Mouse (Mus musculus) heart, adult 2 months (tissue): Measurements from ENCODE around the gene Ube2e1. TPM values are rescaled to one million over a fixed set of nuclear protein-coding genes. Genes with fewer than 3 reads are reported as not detected.

Experiments
- DNase-seq, 2 experiments: peaks; one replicate each; pipeline ENCODE4 v3.0.0; 2021
- H3K27ac ChIP-seq: fragments of 200-600 bp; 2 replicates; pipeline ENCODE4 v1.8.1; 2022
- H3K27me3 ChIP-seq: fragments of 200-500 bp; 2 replicates; pipeline ENCODE4 v1.6.1; 2012; ENCODE audit warnings: mild to moderate bottlenecking, low read length, inconsistent platforms, mixed read lengths; ENCODE audit not compliant: control insufficient read depth, insufficient read depth
- H3K36me3 ChIP-seq: fragments of 200-500 bp; 2 replicates; pipeline ENCODE4 v1.6.1; 2012; ENCODE audit warnings: low read length, inconsistent platforms; ENCODE audit not compliant: control insufficient read depth, insufficient read depth
- H3K4me1 ChIP-seq: fragments of 200-500 bp; 2 replicates; pipeline ENCODE4 v1.6.1; 2011; ENCODE audit warnings: low read length; ENCODE audit not compliant: control insufficient read depth, insufficient read depth
- H3K4me3 ChIP-seq: fragments of 200-600 bp; 2 replicates; pipeline ENCODE4 v1.8.1; 2022
- H3K79me2 ChIP-seq: fragments of 200-500 bp; replicated peaks from 2 replicates; pipeline ENCODE4 v1.6.1; 2012; ENCODE audit warnings: mild to moderate bottlenecking, inconsistent platforms, low read length, moderate library complexity, mixed read lengths; ENCODE audit not compliant: control insufficient read depth, insufficient read depth
- H3K9ac ChIP-seq: fragments of 200-500 bp; 2 replicates; pipeline ENCODE4 v1.6.1; 2012; ENCODE audit warnings: low read depth, mild to moderate bottlenecking, control low read depth, inconsistent platforms, low read length, mixed read lengths
- CTCF ChIP-seq: fragments of 200-600 bp; IDR thresholded peaks from 2 replicates; pipeline ENCODE4 v1.8.1; 2022; ENCODE audit warnings: antibody characterized with exemption, mild to moderate bottlenecking, moderate library complexity
- EP300 ChIP-seq: fragments of 200-500 bp; IDR thresholded peaks from 2 replicates; pipeline ENCODE4 v1.6.1; 2011; ENCODE audit warnings: low read depth, low read length, control low read depth; ENCODE audit not compliant: insufficient read depth
- POLR2A ChIP-seq: fragments of 200-500 bp; IDR thresholded peaks from 2 replicates; pipeline ENCODE4 v1.6.1; 2011; ENCODE audit warnings: mild to moderate bottlenecking, low read depth, low read length, control low read depth; ENCODE audit not compliant: insufficient read depth
- WGBS: fragments of 180-500 bp; shearing (Covaris S2); methylation state at CpG from one replicate; pipeline ENCODE4 v1.1.7; 2018; 5-methylcytosine and 5-hydroxymethylcytosine counted together
- intact Hi-C: fragments of 180-260 bp; cut with DNase I; formaldehyde crosslinking; loops from one replicate; pipeline ENCODE4 v1.15.1; 2025
- polyA plus RNA-seq: library from polyadenylated mRNA; depleted of rRNA; stranded (reverse); fragments of >200 nt; gene quantifications from 2 replicates; pipeline ENCODE4 v1.2.3, GENCODE M21; 2012
- total RNA-seq, 2 experiments: library from RNA; stranded (reverse); gene quantifications; 2 replicates each; pipeline ENCODE4 v1.2.3; 2021

Ube2e1 gene
- total and polyA plus RNA-seq, 3 experiments: 21.9 to 42.5 (median 36.8) TPM

DNA sequence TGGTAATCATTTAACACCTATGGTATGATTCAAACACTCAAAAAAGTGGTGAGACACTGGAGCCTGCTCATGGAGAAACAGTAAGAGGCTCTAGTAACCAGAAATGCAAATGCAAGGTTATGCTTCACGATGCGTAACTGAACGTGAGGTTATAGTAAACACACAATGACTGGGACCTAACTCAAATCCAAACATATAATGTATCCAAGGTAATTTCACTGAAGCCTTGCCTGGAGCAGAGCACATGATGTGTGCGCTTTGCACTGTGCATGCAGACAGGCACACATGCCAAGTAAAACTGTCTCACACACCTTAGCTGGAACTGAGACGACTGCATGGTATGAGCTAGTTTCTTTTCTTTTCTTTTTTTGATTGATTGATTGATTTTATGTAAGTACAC is 27.5 kb downstream of the Ube2e1 start:
- H3K27ac ChIP-seq: no peak overlapping the region; the same call in 1 of the 2 replicates
- no peaks in the 10 kb centered on the region for H3K27me3 ChIP-seq
- H3K36me3 ChIP-seq: peaks cover 7% of the 10 kb centered on the region; the same call in 1 of the 2 replicates
- 95% methylated on average over 5 of the region's 5 CpGs for WGBS
- peaks cover 2% of the 10 kb centered on the region for H3K79me2 ChIP-seq
- H3K9ac ChIP-seq: no peak overlapping the region
- intact Hi-C loops: loop anchor here (10.0 kb wide), 1 partner anchor 61 kb away; no protein-coding TSS in a partner anchor
- TF ChIP-seq EP300: no peak
- TF ChIP-seq CTCF: no peak
- no peak for TF ChIP-seq POLR2A
- H3K4me3 ChIP-seq: no peak overlapping the region
- H3K4me1 ChIP-seq: peaks cover 9% of the 10 kb centered on the region
- DNase-seq: no peak

GRCm38 (mm10) chr14:18303262-18303661 is 28.4 kb downstream of the Ube2e1 start:
- Histone ChIP-seq H3K36me3 (peaks cover 7% of the 10 kb centered on the region; the same call in 1 of the 2 replicates), H3K4me1 (peaks cover 9% of the 10 kb centered on the region), H3K79me2 (peaks cover 2% of the 10 kb centered on the region; the same call in 1 of the 2 replicates), H3K27me3 (no peaks in the 10 kb centered on the region), H3K9ac (no peak overlapping the region), H3K27ac (peak overlapping the region; percentile 23), H3K4me3 (no peak overlapping the region)
- DNase-seq: peak; percentile 51 to 67
- TF ChIP-seq EP300: peak; percentile 75
- TF ChIP-seq POLR2A: no peak
- 41% methylated on average over 4 of the region's 4 CpGs for WGBS
- intact Hi-C loops: loop anchor here (10.0 kb wide), 1 partner anchor 62 kb away; no protein-coding TSS in a partner anchor

- Histone ChIP-seq H3K27me3 (no peaks in the 10 kb centered on the region), H3K27ac (no peak overlapping the region), H3K79me2 (peaks cover 2% of the 10 kb centered on the region; the same call in 1 of the 2 replicates), H3K4me1 (peaks cover 9% of the 10 kb centered on the region), H3K9ac (no peak overlapping the region), H3K4me3 (no peak overlapping the region), H3K36me3 (peaks cover 7% of the 10 kb centered on the region; the same call in 1 of the 2 replicates)
- no peak for DNase-seq
- 54% methylated on average over 3 of the region's 3 CpGs for WGBS
- intact Hi-C loops: loop anchor here (10.0 kb wide), 1 partner anchor 62 kb away; no protein-coding TSS in a partner anchor
- TF ChIP-seq POLR2A: no peak
- TF ChIP-seq EP300: no peak
- TF ChIP-seq CTCF: no peak
These were observed 28.9 kb downstream of the Ube2e1 start for GRCm38 (mm10) chr14:18302750-18303149.

DNA sequence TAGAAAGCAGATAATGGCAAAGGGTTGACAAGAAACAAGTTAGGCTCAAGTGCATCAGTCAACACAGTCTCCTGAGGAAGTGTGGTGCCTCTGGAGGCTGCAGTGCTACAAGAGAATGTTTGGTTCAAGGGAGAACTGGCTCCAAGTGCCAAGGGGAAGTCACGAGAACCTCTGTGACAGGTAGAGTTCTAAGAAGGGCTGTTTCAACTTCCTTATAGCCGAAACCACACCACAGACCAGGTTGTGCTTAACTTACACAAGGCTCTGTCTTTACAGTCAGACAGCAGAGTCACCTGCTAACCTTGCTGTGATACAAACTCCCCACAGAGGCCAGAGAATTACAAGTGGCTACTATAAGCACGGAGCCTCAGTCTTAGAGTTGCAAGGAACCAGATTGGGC is 30.1 kb downstream of the Ube2e1 start:
- Histone ChIP-seq H3K79me2 (peaks cover 2% of the 10 kb centered on the region; the same call in 1 of the 2 replicates), H3K36me3 (peaks cover 7% of the 10 kb centered on the region; the same call in 1 of the 2 replicates), H3K27ac (no peak overlapping the region), H3K27me3 (no peaks in the 10 kb centered on the region), H3K9ac (no peak overlapping the region), H3K4me3 (no peak overlapping the region), H3K4me1 (peaks cover 9% of the 10 kb centered on the region)
- intact Hi-C loops: loop anchor here (10.0 kb wide), 1 partner anchor 63 kb away; no protein-coding TSS in a partner anchor
- WGBS: 51% methylated on average over 3 of the region's 3 CpGs
- TF ChIP-seq CTCF: no peak
- no peak for TF ChIP-seq EP300
- no peak for TF ChIP-seq POLR2A
- no peak for DNase-seq

GRCm38 (mm10) chr14:18300676-18301075 is 31.0 kb downstream of the Ube2e1 start:
- Histone ChIP-seq H3K4me1 (peaks cover 9% of the 10 kb centered on the region), H3K27ac (no peak overlapping the region), H3K79me2 (peaks cover 2% of the 10 kb centered on the region; the same call in 1 of the 2 replicates), H3K4me3 (no peak overlapping the region), H3K27me3 (no peaks in the 10 kb centered on the region), H3K9ac (no peak overlapping the region), H3K36me3 (peaks cover 7% of the 10 kb centered on the region; the same call in 1 of the 2 replicates)
- TF ChIP-seq POLR2A (no peak), EP300 (no peak), CTCF (peak; percentile 47)
- DNase-seq: no peak
- 97% methylated on average over 2 of the region's 2 CpGs for WGBS
- intact Hi-C loops: loop anchor here (10.0 kb wide), 1 partner anchor 64 kb away; no protein-coding TSS in a partner anchor

GRCm38 (mm10) chr14:18298874-18299273 is 32.8 kb downstream of the Ube2e1 start:
- intact Hi-C loops: no loop called here
- H3K4me1 ChIP-seq: peaks cover 7% of the 10 kb centered on the region
- DNase-seq: no peak
- no peaks in the 10 kb centered on the region for H3K27me3 ChIP-seq
- H3K9ac ChIP-seq: no peak overlapping the region
- H3K4me3 ChIP-seq: no peak overlapping the region
- H3K27ac ChIP-seq: no peak overlapping the region
- 65% methylated on average over 2 of the region's 2 CpGs for WGBS
- peaks cover 3% of the 10 kb centered on the region; the same call in 1 of the 2 replicates for H3K36me3 ChIP-seq
- TF ChIP-seq POLR2A: no peak
- no peak for TF ChIP-seq EP300
- TF ChIP-seq CTCF: no peak
- H3K79me2 ChIP-seq: no peaks in the 10 kb centered on the region; the same call in 1 of the 2 replicates
